In the genomic region with DNA sequence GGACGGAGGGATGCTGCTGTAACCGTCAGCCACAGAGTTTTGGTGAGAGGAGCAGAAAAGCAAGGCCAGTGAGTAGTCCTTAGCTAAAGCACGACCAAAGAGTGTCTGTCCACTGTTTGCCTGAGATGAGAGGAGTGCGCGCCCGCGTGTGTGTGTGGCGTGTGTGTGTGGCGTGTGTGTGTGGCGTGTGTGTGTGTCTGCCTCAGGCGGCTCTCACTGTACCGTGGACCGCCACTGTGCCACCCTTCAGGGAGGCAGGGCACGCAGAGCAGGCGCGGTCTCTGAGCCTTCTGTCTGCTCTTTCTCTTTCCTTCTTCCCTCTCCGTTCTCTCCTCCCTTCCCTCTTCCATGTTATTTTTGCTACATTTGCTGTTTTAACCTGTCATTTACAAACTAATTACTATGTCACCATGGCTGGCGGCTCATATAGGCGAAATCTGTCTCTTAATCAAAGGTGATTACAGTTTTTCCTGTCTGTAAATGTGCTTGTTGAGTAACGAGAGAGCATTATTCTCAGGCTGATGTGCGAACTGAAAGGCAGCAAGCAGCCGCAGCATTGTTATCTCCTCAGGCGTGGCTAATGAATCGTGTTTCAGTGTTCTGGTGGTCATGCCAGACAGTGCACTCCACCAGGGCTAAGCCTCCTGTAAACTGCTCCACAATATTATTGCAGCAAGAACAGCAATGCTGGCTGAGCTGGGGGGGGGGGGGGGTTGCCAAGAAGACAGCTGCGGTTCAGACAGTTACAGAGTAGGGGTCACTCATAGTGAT, we compare ENCODE assay signal across 10 mouse cellular contexts.
DNase-seq lines count a peak whose midpoint lies in the region; ATAC-seq lines count a peak whose summit lies in the region.
"Had no signal": no experiment of that assay in that cellular context is flagged by ENCODE, and none has a peak within 500 bp of the region (broad histone marks: within the 10 kb centered on the region; RNA-seq: fewer than 3 reads in every experiment).

No protein-coding gene starts in this region.

- no peak overlapping the region for H3K27ac ChIP-seq in liver, embryonic 11.5 days (ENCODE audit: low read depth, low read length)
- peak overlapping the region; percentile 78 for H3K27ac ChIP-seq in forebrain, embryonic 10.5 days
- H3K27ac ChIP-seq in intestine, embryonic 15.5 days: no peak overlapping the region
- H3K27ac ChIP-seq: liver, embryonic 14.5 days had no signal

- peak overlapping the region; percentile 25; the same call in 1 of the 2 replicates for H3K4me2 ChIP-seq in liver, embryonic 11.5 days
- peak overlapping the region; percentile 14; the same call in 1 of the 2 replicates for H3K4me2 ChIP-seq in intestine, embryonic 15.5 days (replicated peaks)

- WGBS in liver, embryonic 11.5 days: 69% methylated on average over 25 of the region's 25 CpGs
- 44% methylated on average over 25 of the region's 25 CpGs for WGBS in forebrain, embryonic 10.5 days
- WGBS in intestine, embryonic 15.5 days: 61% methylated on average over 23 of the region's 25 CpGs

- no peaks in the 10 kb centered on the region for H3K36me3 ChIP-seq in liver, embryonic 11.5 days (ENCODE audit: control insufficient read depth, insufficient read depth, low read length)
- H3K36me3 ChIP-seq in forebrain, embryonic 10.5 days (replicated peaks): peaks cover 4% of the 10 kb centered on the region
- H3K36me3 ChIP-seq in intestine, embryonic 15.5 days: no peaks in the 10 kb centered on the region

- peaks cover 31% of the 10 kb centered on the region for H3K4me1 ChIP-seq in liver, embryonic 11.5 days (replicated peaks; ENCODE audit: control insufficient read depth, insufficient read depth, low read length)
- peaks cover 67% of the 10 kb centered on the region for H3K4me1 ChIP-seq in forebrain, embryonic 10.5 days
- peaks cover 23% of the 10 kb centered on the region for H3K4me1 ChIP-seq in intestine, embryonic 15.5 days (replicated peaks)

- H3K4me3 ChIP-seq in liver, embryonic 11.5 days (ENCODE audit: low read depth, low read length): no peak overlapping the region
- peak overlapping the region; percentile 39 for H3K4me3 ChIP-seq in forebrain, embryonic 10.5 days
- H3K4me3 ChIP-seq in intestine, embryonic 15.5 days (replicated peaks): no peak overlapping the region

- H3K27me3 ChIP-seq in liver, embryonic 11.5 days (replicated peaks; ENCODE audit: control insufficient read depth, insufficient read depth, low read length): no peaks in the 10 kb centered on the region
- peaks cover 34% of the 10 kb centered on the region for H3K27me3 ChIP-seq in forebrain, embryonic 10.5 days (ENCODE audit: poor library complexity, severe bottlenecking)
- H3K27me3 ChIP-seq in intestine, embryonic 15.5 days (replicated peaks): no peaks in the 10 kb centered on the region

- no peak for DNase-seq in liver, embryonic 11.5 days (ENCODE audit: low spot score)
- no peak for DNase-seq in liver
- peak; percentile 62 for DNase-seq in forebrain, embryonic 10.5 days (ENCODE audit: extremely low spot score, low spot score)
- DNase-seq in retina, embryonic 14.5 days (ENCODE audit: low spot score): peak; percentile 92
- DNase-seq in urinary bladder, adult 18-20 months (ENCODE audit: low spot score in 2 of 2): no peak
- DNase-seq in kidney, postnatal 4 days: no peak
- DNase-seq: spleen, adult 18-20 months had no signal

- H3K9me3 ChIP-seq in liver, embryonic 11.5 days (ENCODE audit: control insufficient read depth, low read length): no peaks in the 10 kb centered on the region
- H3K9me3 ChIP-seq in forebrain, embryonic 10.5 days: no peaks in the 10 kb centered on the region
- no peaks in the 10 kb centered on the region for H3K9me3 ChIP-seq in intestine, embryonic 15.5 days

- ATAC-seq in liver, embryonic 11.5 days (replicated peaks; ENCODE audit: low FRiP score): 0 out of 2 replicates have a peak, but pooled peaks have one; percentile 34
- no peak for ATAC-seq in intestine, embryonic 15.5 days
- no peak for ATAC-seq in CD4-positive, CD25-positive, alpha-beta regulatory T cell, adult 4 months

- H3K9ac ChIP-seq in liver, embryonic 11.5 days (ENCODE audit: low read depth, low read length): no peak overlapping the region
- no peak overlapping the region for H3K9ac ChIP-seq in intestine, embryonic 15.5 days
- H3K9ac ChIP-seq: liver, embryonic 14.5 days had no signal

Comparison
In these comparisons a context has a peak if more than half of its experiments do, and no peak if none do; other contexts are left out.
1. DNase-seq: peak in forebrain, embryonic 10.5 days (single experiment) and retina, embryonic 14.5 days (single experiment); none in liver, embryonic 11.5 days (single experiment), liver (single experiment), urinary bladder, adult 18-20 months (0 of 2) and kidney, postnatal 4 days (0 of 2).